Mouse (Mus musculus) stomach, postnatal 0 days (tissue): ENCODE data around the gene Kcnma1.

Experiments
- CTCF ChIP-seq: IDR thresholded peaks from 2 replicates; pipeline ENCODE4 v1.5.1; 2016; ENCODE audit warnings: antibody characterized with exemption, low read depth, mild to moderate bottlenecking, moderate library complexity
- EP300 ChIP-seq: optimal IDR thresholded peaks from 2 replicates; pipeline ENCODE3; 2016; ENCODE audit warnings: antibody characterized with exemption

GRCm38 (mm10) chr14:23902636-23903279 is 111.5 kb downstream of the Kcnma1 start:
- TF ChIP-seq EP300: no peak
- no peak for TF ChIP-seq CTCF
